Mouse (Mus musculus) kidney, embryonic 16.5 days (tissue): ENCODE measurements around the gene Dgki. TPM values are rescaled to one million over a fixed set of nuclear protein-coding genes. Genes with fewer than 3 reads are reported as not detected.
A peak's percentile ranks its signal among the peaks of the same experiment; 100 is the strongest.

Source experiments
- ATAC-seq: fragments of 200-750 bp; cut with Nextera tagmentation; 2 replicates; pipeline ENCODE4 v1.8.0; 2017; ENCODE audit warnings: moderate TSS enrichment; ENCODE audit not compliant: low FRiP score, low TSS enrichment
- H3K27ac ChIP-seq: fragments of 300-500 bp; sonication (generic); 2 replicates; pipeline ENCODE4 v1.5.1; 2014; ENCODE audit warnings: low read length
- H3K27me3 ChIP-seq: fragments of 300-500 bp; sonication (generic); 2 replicates; pipeline ENCODE4 v1.6.1; 2014; ENCODE audit warnings: low read length, control low read depth, mixed read lengths; ENCODE audit not compliant: insufficient read depth
- H3K36me3 ChIP-seq: fragments of 300-500 bp; sonication (generic); 2 replicates; pipeline ENCODE4 v1.6.1; 2014; ENCODE audit warnings: low read length, control low read depth, mixed read lengths; ENCODE audit not compliant: insufficient read depth
- H3K4me1 ChIP-seq: fragments of 300-500 bp; sonication (generic); 2 replicates; pipeline ENCODE4 v1.6.1; 2014; ENCODE audit warnings: low read length, control low read depth, mixed read lengths; ENCODE audit not compliant: insufficient read depth
- H3K4me2 ChIP-seq: fragments of 300-500 bp; sonication (generic); replicated peaks from 2 replicates; pipeline ENCODE4 v1.6.1; 2014; ENCODE audit warnings: low read depth, low read length
- H3K4me3 ChIP-seq: fragments of 300-500 bp; sonication (generic); 2 replicates; pipeline ENCODE4 v1.5.1; 2014; ENCODE audit warnings: mild to moderate bottlenecking, low read length
- H3K9ac ChIP-seq: fragments of 300-500 bp; sonication (generic); replicated peaks from 2 replicates; pipeline ENCODE4 v1.6.1; 2014; ENCODE audit warnings: low read length
- H3K9me3 ChIP-seq: fragments of 300-500 bp; sonication (generic); 2 replicates; pipeline ENCODE4 v1.6.1; 2016; ENCODE audit warnings: low read length, control low read depth
- WGBS: fragments of 180-500 bp; shearing (Covaris S2); extraction: QIAGEN DNeasy Blood & Tissue Kit; methylation state at CpG from one replicate; pipeline ENCODE4 v1.1.7; 2014; 5-methylcytosine and 5-hydroxymethylcytosine counted together
- polyA plus RNA-seq: library from polyadenylated mRNA; unstranded; fragments of >200 nt; fragmentation: Nextera tagmentation; extraction: Ambion mirVana; gene quantifications from 2 replicates; pipeline ENCODE4 v1.2.1, GENCODE M21; 2015

The Dgki gene
- polyA plus RNA-seq, 1 experiment from 2014 or later, result 0.74 TPM

DNA sequence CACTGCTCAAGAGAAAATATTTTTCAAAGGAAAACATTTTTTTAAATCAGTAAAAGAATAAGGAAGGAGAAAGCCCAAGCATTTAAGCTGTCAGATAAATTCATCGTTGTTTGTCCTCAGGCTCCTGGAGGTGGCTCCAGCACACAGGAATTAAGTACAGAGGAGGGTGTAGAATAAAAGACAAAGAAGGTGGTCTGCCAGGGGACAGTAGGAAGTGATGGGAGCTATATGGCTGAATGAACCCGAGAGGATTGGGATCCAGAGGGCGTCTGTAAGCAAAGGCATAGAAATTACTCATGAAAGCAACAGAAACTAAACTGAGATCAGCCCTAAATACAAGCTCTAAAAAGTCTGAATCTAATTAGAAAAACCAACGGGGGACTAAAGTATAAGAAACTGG is 418.7 kb downstream of the Dgki start:
- Histone ChIP-seq H3K4me3 (no peak overlapping the region), H3K27me3 (no peaks in the 10 kb centered on the region), H3K4me2 (no peak overlapping the region), H3K9ac (no peak overlapping the region), H3K36me3 (no peaks in the 10 kb centered on the region), H3K27ac (no peak overlapping the region), H3K9me3 (no peaks in the 10 kb centered on the region), H3K4me1 (peaks cover 5% of the 10 kb centered on the region; the same call in 1 of the 2 replicates)
- 60% methylated on average over 4 of the region's 4 CpGs for WGBS
- no peak for ATAC-seq

DNA sequence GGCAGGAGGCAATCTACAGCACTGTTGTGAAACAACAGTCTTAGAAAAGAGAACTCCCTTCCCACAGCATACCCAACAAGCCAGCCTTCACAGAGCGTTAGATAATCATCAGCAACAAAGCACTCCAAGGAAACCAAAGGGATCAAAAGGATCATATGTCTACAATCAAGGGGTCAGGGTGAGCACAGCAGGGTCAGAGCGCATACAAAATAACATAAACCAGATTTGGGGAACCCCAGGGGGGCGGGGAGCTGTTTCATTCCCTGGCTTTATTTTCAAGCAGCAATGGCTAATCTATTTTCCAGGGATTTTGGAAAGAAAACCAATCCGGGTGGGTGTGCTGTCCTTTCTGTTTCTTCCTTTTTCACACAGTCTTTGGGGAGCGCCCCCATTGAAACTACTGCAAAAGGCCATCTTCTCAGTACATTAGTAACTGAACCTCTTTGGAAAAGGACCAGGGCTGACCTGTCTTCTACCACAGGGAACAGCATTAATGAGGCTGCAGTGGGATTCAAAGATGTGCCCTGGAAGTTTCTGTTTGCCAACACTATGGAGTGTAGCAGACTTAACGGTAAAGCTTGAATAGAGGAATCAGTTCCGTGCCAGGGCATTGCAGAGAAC is 419.2 kb downstream of the Dgki start:
- H3K27ac ChIP-seq, result no peak overlapping the region; the same call in 1 of the 2 replicates
- H3K9ac ChIP-seq, result no peak overlapping the region
- no peak overlapping the region for H3K4me3 ChIP-seq
- peaks cover 5% of the 10 kb centered on the region; the same call in 1 of the 2 replicates for H3K4me1 ChIP-seq
- no peaks in the 10 kb centered on the region for H3K36me3 ChIP-seq
- no peaks in the 10 kb centered on the region for H3K27me3 ChIP-seq
- H3K9me3 ChIP-seq, result no peaks in the 10 kb centered on the region
- no peak overlapping the region for H3K4me2 ChIP-seq
- ATAC-seq, result no peak
- WGBS, result 46% methylated on average over 7 of the region's 7 CpGs

DNA sequence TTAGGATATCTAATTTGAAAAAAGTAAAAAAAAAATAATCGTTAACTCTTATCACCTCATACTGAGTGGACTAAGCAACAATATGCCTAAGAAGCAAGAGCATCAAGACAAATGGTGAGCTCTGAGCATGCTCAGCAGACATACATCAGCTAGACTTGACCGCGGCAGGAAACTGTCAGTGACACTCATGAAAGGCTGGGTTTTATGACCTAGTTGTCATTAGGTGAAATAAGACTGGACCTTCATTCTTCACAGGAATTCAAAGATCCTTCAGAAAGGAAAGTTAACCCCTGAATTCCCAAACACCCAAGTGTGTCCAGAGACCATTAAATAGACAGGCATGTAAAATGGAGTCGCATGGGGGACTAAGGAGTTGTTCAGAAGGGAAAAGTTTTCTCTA is 422.6 kb downstream of the Dgki start:
- H3K9me3 ChIP-seq, result no peaks in the 10 kb centered on the region
- no peak overlapping the region for H3K4me2 ChIP-seq
- WGBS, result 34% methylated on average over 4 of the region's 4 CpGs
- H3K9ac ChIP-seq, result no peak overlapping the region
- peaks cover 5% of the 10 kb centered on the region; the same call in 1 of the 2 replicates for H3K4me1 ChIP-seq
- H3K27ac ChIP-seq, result no peak overlapping the region
- H3K4me3 ChIP-seq, result no peak overlapping the region
- no peaks in the 10 kb centered on the region for H3K36me3 ChIP-seq
- no peak for ATAC-seq
- no peaks in the 10 kb centered on the region for H3K27me3 ChIP-seq

DNA sequence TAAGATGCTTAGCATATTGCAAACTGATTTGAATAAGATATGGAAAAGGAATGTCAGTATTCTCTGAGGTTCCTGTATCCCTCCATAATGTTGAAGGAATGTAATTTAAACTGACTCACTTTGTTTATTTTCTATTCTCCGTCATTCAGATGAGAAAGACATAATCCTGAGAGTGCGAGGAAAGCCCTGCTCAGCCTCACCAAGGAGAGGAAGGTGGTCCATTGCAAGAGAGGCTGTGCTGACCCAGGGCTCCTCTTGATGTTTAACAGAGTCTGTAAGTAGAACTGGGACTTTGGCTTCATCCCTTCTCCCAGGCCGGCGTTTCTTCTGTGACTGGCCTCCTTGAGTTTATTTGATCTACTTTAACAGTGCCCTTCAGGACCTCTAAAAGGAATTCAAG is 423.6 kb downstream of the Dgki start:
- WGBS, result 44% methylated on average over 4 of the region's 4 CpGs

DNA sequence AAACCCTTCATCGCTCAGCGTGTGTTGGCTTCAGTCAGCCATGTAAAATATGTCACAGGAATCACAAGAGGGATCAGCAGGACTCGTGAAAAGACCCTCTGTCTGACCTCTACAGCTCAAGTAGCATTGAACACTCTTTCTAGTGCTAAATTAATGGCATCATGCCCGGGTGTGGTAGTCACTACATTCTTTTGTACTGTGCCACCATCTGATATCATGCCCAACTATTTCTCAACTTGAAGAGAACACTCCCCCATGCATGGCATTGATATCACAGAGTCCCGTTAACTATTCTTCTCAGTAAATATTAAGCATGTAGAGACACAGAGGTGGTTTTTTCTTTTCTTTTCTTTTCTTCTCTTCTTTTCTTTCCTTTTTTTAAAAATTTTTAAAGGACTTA is 424.1 kb downstream of the Dgki start:
- no peaks in the 10 kb centered on the region for H3K36me3 ChIP-seq
- H3K27ac ChIP-seq, result no peak overlapping the region
- no peak overlapping the region for H3K4me3 ChIP-seq
- H3K4me2 ChIP-seq, result no peak overlapping the region
- no peaks in the 10 kb centered on the region for H3K27me3 ChIP-seq
- H3K4me1 ChIP-seq, result peaks cover 10% of the 10 kb centered on the region; the same call in 1 of the 2 replicates
- no peak for ATAC-seq
- WGBS, result 52% methylated on average over 5 of the region's 5 CpGs
- no peaks in the 10 kb centered on the region for H3K9me3 ChIP-seq
- H3K9ac ChIP-seq, result no peak overlapping the region

More for the DNA sequence above, 423.6 kb downstream of the Dgki start:
- H3K27me3 ChIP-seq, result no peaks in the 10 kb centered on the region
- no peak for ATAC-seq
- no peaks in the 10 kb centered on the region for H3K9me3 ChIP-seq
- peak overlapping the region; percentile 6; the same call in 1 of the 2 replicates for H3K27ac ChIP-seq
- no peaks in the 10 kb centered on the region for H3K36me3 ChIP-seq
- no peak overlapping the region for H3K4me2 ChIP-seq
- no peak overlapping the region for H3K4me3 ChIP-seq
- H3K4me1 ChIP-seq, result peaks cover 6% of the 10 kb centered on the region; the same call in 1 of the 2 replicates
- no peak overlapping the region for H3K9ac ChIP-seq

DNA sequence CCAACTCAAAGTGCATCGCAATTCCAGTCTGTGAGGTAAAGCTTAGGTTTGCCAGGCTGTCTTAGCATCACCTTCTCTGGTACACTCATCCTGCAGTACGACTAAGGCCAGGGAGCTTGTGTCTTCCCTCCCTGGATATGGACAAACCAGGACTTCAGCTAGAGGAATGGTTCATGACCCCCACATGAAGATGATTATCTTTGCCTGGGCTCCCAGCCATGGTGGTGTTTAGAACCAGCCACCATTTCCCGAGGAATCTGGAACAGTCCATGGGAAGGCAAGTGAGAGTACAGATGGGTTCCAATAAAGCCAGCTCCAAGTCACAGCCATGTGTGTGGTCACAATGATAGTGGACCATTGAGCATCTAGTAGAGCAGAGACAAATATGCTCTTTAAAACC is 427.1 kb downstream of the Dgki start:
- no peaks in the 10 kb centered on the region for H3K9me3 ChIP-seq
- H3K4me1 ChIP-seq, result peaks cover 5% of the 10 kb centered on the region; the same call in 1 of the 2 replicates
- no peak overlapping the region for H3K27ac ChIP-seq
- H3K27me3 ChIP-seq, result no peaks in the 10 kb centered on the region
- no peak for ATAC-seq
- H3K36me3 ChIP-seq, result no peaks in the 10 kb centered on the region
- no peak overlapping the region for H3K4me3 ChIP-seq
- H3K4me2 ChIP-seq, result no peak overlapping the region
- WGBS, result 70% methylated on average over 3 of the region's 3 CpGs
- no peak overlapping the region for H3K9ac ChIP-seq

DNA sequence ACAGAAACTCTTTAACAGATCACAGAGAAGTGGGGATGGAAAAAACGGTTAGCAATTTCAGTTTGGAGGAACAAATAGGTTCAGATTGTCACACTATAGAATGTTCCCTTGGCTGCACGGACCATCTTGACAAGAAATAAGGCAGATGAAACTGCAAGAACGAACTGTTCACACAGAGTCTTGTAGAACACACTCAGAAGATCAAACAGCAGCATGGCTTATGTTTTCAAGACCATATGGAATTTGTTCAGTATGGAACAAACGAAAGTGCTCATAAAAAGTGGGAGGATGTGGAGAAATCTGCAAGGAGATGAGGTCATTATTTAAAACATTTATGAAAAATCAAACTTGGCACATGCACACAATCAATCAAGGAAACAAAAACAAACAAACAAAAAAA is 431.8 kb downstream of the Dgki start:
- peaks cover 5% of the 10 kb centered on the region; the same call in 1 of the 2 replicates for H3K4me1 ChIP-seq
- no peak overlapping the region for H3K4me3 ChIP-seq
- no peaks in the 10 kb centered on the region for H3K36me3 ChIP-seq
- no peaks in the 10 kb centered on the region for H3K27me3 ChIP-seq
- 0 out of 2 replicates have a peak overlapping the region, but pooled peaks have one; percentile 31 for H3K27ac ChIP-seq
- ATAC-seq, result no peak
- WGBS, result 71% methylated on average over 4 of the region's 4 CpGs
- H3K9me3 ChIP-seq, result no peaks in the 10 kb centered on the region
- no peak overlapping the region for H3K9ac ChIP-seq
- no peak overlapping the region for H3K4me2 ChIP-seq

DNA sequence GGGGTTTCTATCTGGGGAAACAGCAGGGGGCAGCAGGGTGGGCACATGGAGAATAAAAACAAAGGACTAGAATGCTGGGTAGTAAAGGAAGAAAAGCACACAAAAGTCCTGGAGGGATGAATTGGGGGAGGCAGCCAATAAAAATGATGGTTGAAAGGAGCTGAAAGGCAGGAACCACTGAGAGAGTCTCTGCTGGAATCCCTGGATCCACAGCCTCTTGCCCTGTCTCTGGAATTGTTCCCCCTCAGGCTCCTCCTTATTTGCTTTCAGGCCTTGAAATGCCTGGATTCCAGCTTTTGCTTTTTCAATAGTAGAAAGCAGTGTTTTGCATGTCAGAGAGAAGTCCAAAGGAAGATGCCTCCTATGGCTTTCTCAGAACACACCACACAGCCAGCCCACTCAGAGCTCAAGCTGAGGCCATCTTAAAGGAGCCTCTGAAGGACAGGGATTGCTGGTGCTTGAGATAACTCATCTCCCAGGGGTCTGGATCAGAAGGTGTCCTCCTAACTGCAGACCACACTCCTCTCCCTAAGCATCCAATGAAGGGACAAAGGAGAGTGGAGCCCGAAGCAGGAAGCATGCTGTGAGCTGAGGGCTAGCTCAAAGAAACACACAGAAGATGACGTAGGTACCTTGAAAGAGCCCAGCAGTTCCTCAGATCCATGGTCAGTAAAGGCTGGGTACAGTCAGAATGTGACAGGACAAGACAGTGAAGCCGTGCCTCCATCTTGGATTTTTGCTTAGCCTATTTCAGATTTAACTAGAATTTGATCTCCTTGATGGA is 441.5 kb downstream of the Dgki start:
- 0 out of 2 replicates have a peak, but pooled peaks cover 4% of the 10 kb centered on the region for H3K4me1 ChIP-seq
- no peaks in the 10 kb centered on the region for H3K36me3 ChIP-seq
- H3K27me3 ChIP-seq, result no peaks in the 10 kb centered on the region
- no peak overlapping the region for H3K9ac ChIP-seq
- no peak overlapping the region for H3K4me2 ChIP-seq
- no peak overlapping the region for H3K4me3 ChIP-seq
- no peaks in the 10 kb centered on the region for H3K9me3 ChIP-seq
- H3K27ac ChIP-seq, result no peak overlapping the region
- ATAC-seq, result no peak
- WGBS, result 79% methylated on average over 3 of the region's 3 CpGs

DNA sequence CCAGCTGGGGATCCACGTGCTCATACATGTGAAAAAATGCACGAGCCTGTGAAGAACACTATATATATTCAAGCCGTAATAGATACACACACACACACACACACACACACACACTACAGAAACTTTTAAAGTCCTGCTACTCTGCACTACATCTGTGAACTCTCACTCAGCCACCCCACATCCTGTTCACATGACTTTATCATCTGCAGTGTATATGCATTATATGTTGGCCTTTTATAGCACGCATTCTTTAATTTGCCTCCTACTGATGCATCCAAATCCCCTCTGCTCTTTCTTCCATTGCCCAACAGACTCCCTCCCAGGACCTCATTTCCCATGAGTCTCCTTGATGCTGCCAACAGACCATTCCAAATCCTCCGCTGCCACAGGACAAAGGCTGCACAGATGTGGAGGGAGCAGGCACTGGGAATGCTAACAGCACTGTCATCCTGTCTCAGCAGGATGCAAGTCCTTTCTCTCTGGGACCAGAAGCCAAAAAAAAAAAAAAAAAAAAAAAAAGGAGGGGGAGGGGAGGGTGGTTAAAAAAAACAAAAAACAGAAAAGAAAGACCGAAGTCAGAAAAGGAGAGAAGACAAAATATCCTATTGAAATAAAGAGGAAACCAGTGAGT is 442.2 kb downstream of the Dgki start:
- WGBS, result 49% methylated on average over 6 of the region's 6 CpGs

More for the DNA sequence above, 442.2 kb downstream of the Dgki start:
- no peak overlapping the region for H3K4me2 ChIP-seq
- H3K4me3 ChIP-seq, result no peak overlapping the region
- H3K9ac ChIP-seq, result no peak overlapping the region
- H3K9me3 ChIP-seq, result no peaks in the 10 kb centered on the region
- H3K4me1 ChIP-seq, result 0 out of 2 replicates have a peak, but pooled peaks cover 4% of the 10 kb centered on the region
- H3K36me3 ChIP-seq, result no peaks in the 10 kb centered on the region
- ATAC-seq, result 0 out of 2 replicates have a peak, but pooled peaks have one; percentile 51
- no peaks in the 10 kb centered on the region for H3K27me3 ChIP-seq
- H3K27ac ChIP-seq, result no peak overlapping the region
